Comparison of ENCODE assay signal across 8 mouse cellular contexts in the genomic region with DNA sequence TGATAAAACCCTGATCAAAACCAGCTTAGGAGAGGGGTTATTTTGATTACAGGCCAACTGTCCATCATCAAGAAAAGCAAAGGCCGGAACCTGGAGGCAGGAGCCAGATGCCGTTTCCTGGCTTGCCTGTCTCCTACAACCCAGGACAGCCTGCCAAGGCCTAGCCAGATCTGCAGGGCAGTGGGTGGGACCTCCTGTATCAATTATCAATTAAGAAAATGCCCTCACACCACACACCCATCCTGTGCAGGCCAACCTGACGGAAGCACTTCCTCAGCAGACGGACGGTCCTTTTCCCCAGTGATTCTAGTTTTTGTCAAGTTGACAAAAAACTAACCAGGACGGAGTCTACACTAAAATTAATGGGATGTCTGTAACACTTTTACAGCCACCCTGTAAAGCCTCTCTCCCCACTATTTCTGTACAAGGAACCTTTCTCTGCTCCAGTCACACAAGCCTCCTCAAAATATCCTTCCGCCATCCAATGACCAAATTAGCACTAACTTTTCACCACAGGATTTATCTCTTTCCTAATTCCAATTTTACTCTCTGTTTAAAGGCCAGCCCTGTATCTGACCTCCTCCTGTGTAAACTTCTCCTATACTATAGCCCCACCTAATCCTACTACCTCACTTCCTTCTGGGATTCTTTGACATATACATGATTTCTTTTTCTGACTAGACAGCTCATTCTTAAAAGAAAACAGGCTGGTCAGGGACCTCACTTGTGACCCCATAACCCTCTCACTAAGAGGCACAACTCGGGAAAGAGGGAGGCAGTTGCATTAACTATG. TPM values are rescaled to one million over a fixed set of nuclear protein-coding genes. Genes with fewer than 3 reads are reported as not detected.
DNase-seq lines count a peak whose midpoint lies in the region; ATAC-seq and TF ChIP-seq lines count a peak whose summit lies in the region.

No protein-coding gene starts in this region.

- peak overlapping the region; percentile 61; the same call in 1 of the 2 replicates for H3K4me3 ChIP-seq in cortical plate, adult 2 months (ENCODE audit: insufficient read depth, low read length)
- H3K4me3 ChIP-seq in hindbrain, embryonic 16.5 days (ENCODE audit: low read length), result no peak overlapping the region
- no peak overlapping the region for H3K4me3 ChIP-seq in lung, embryonic 15.5 days

- DNase-seq in adrenal gland, adult 2 months, result peak; percentile 26
- DNase-seq in adrenal gland, postnatal 25 days, result no peak
- DNase-seq in thymus, adult 18-20 months, result no peak
- no peak for DNase-seq in right cerebral cortex, postnatal 36 days (ENCODE audit: low spot score in 2 of 2)
- no peak for DNase-seq in thymus, postnatal 14 days

- no peaks in the 10 kb centered on the region for H3K9me3 ChIP-seq in hindbrain, embryonic 16.5 days (ENCODE audit: control insufficient read depth, low read length)
- H3K9me3 ChIP-seq in lung, embryonic 15.5 days, result no peaks in the 10 kb centered on the region

- H3K4me1 ChIP-seq in cortical plate, adult 2 months (ENCODE audit: control insufficient read depth, insufficient read depth, low read length), result peaks cover 6% of the 10 kb centered on the region
- H3K4me1 ChIP-seq in hindbrain, embryonic 16.5 days (ENCODE audit: control insufficient read depth, insufficient read depth, low read depth, low read length), result peaks cover 17% of the 10 kb centered on the region
- H3K4me1 ChIP-seq in lung, embryonic 15.5 days, result peaks cover 26% of the 10 kb centered on the region

- no peak overlapping the region for H3K9ac ChIP-seq in hindbrain, embryonic 16.5 days (ENCODE audit: low read depth, low read length)
- H3K9ac ChIP-seq in lung, embryonic 15.5 days, result no peak overlapping the region

- WGBS in hindbrain, embryonic 16.5 days, result 69% methylated on average over 8 of the region's 8 CpGs
- whole genome bisulfite sequencing in lung, embryonic 15.5 days, result 70% methylated on average over 8 of the region's 8 CpGs

- TF ChIP-seq POLR2A in cortical plate, adult 2 months (IDR thresholded peaks at IDR 0.05; ENCODE audit: extremely low read depth, insufficient read depth, low read length), result no peak

- ATAC-seq in hindbrain, embryonic 16.5 days, result no peak
- ATAC-seq in lung, embryonic 15.5 days (ENCODE audit: borderline replicate concordance, extremely low read depth, low FRiP score, low TSS enrichment), result no peak

- no peaks in the 10 kb centered on the region for H3K27me3 ChIP-seq in hindbrain, embryonic 16.5 days (replicated peaks; ENCODE audit: control insufficient read depth, insufficient read depth, low read length)
- no peaks in the 10 kb centered on the region for H3K27me3 ChIP-seq in lung, embryonic 15.5 days

- no peak overlapping the region for H3K27ac ChIP-seq in cortical plate, adult 2 months (ENCODE audit: insufficient read depth, low read length)
- H3K27ac ChIP-seq in hindbrain, embryonic 16.5 days (ENCODE audit: low read depth, low read length), result no peak overlapping the region
- no peak overlapping the region for H3K27ac ChIP-seq in lung, embryonic 15.5 days

- TF ChIP-seq CTCF in cortical plate, adult 2 months (IDR thresholded peaks at IDR 0.05; ENCODE audit: extremely low read depth, insufficient read depth, low read length), result no peak

- peak overlapping the region; percentile 71 for H3K4me2 ChIP-seq in hindbrain, embryonic 16.5 days (ENCODE audit: low read length)
- H3K4me2 ChIP-seq in lung, embryonic 15.5 days, result peak overlapping the region; percentile 71; the same call in 1 of the 2 replicates

- H3K36me3 ChIP-seq in hindbrain, embryonic 16.5 days (ENCODE audit: control insufficient read depth, insufficient read depth, low read length), result no peaks in the 10 kb centered on the region
- H3K36me3 ChIP-seq in lung, embryonic 15.5 days, result no peaks in the 10 kb centered on the region

RNA-seq across cellular contexts. Expression of a gene that starts 2.1 kb away (rescaled TPM):
- total RNA-seq in adrenal gland, adult 2 months (2021), result 10 to 100 TPM; 32.7 to 48.5 TPM
- polyA plus RNA-seq in adrenal gland, adult 2 months (2012; rRNA removed), result 16.5 and 17.8 TPM in 2 replicates
- total RNA-seq in adrenal gland, postnatal 25 days (2021), result 40.1 and 41.3 TPM in 2 replicates
- 43.5 and 50.2 TPM in 2 replicates for polyA plus RNA-seq in cortical plate, adult 2 months (2012; rRNA removed)
- polyA plus RNA-seq in hindbrain, embryonic 16.5 days (2015; fragmentation: Nextera tagmentation; extraction: Ambion mirVana), result 135 TPM in 2 replicates
- polyA plus RNA-seq in lung, embryonic 15.5 days (2015; fragmentation: Nextera tagmentation; extraction: Ambion mirVana), result 54.1 and 57.3 TPM in 2 replicates

RNA-seq across cellular contexts. Expression of a gene that starts 50.0 kb away (rescaled TPM):
- under 1 TPM; 0.52 to 0.63 TPM for total RNA-seq in adrenal gland, adult 2 months (2021)
- 0.34 and 0.36 TPM in 2 replicates for polyA plus RNA-seq in adrenal gland, adult 2 months (2012; rRNA removed)
- total RNA-seq in adrenal gland, postnatal 25 days (2021), result 0.33 and 0.64 TPM in 2 replicates
- 0.49 and 0.50 TPM in 2 replicates for polyA plus RNA-seq in cortical plate, adult 2 months (2012; rRNA removed)
- 1.7 and 2.4 TPM in 2 replicates for polyA plus RNA-seq in hindbrain, embryonic 16.5 days (2015; fragmentation: Nextera tagmentation; extraction: Ambion mirVana)
- 5.7 and 6.1 TPM in 2 replicates for polyA plus RNA-seq in lung, embryonic 15.5 days (2015; fragmentation: Nextera tagmentation; extraction: Ambion mirVana)

RNA-seq across cellular contexts. Expression of a gene that starts 52.5 kb away (rescaled TPM):
- 100 to 1,000 TPM; 111 to 141 TPM for total RNA-seq in adrenal gland, adult 2 months (2021)
- polyA plus RNA-seq in adrenal gland, adult 2 months (2012; rRNA removed), result 48.7 and 49.2 TPM in 2 replicates
- total RNA-seq in adrenal gland, postnatal 25 days (2021), result 102 and 142 TPM in 2 replicates
- 114 and 115 TPM in 2 replicates for polyA plus RNA-seq in cortical plate, adult 2 months (2012; rRNA removed)
- polyA plus RNA-seq in hindbrain, embryonic 16.5 days (2015; fragmentation: Nextera tagmentation; extraction: Ambion mirVana), result 170 and 172 TPM in 2 replicates
- 219 and 220 TPM in 2 replicates for polyA plus RNA-seq in lung, embryonic 15.5 days (2015; fragmentation: Nextera tagmentation; extraction: Ambion mirVana)
